Mouse (Mus musculus): ENCODE data around the gene Gpx8. TPM values are rescaled to one million over a fixed set of nuclear protein-coding genes. Genes with fewer than 3 reads are reported as not detected.

Gpx8 gene
- total RNA-seq (2021): 10 to 100 TPM; 34.5 to 37.7 TPM

DNA sequence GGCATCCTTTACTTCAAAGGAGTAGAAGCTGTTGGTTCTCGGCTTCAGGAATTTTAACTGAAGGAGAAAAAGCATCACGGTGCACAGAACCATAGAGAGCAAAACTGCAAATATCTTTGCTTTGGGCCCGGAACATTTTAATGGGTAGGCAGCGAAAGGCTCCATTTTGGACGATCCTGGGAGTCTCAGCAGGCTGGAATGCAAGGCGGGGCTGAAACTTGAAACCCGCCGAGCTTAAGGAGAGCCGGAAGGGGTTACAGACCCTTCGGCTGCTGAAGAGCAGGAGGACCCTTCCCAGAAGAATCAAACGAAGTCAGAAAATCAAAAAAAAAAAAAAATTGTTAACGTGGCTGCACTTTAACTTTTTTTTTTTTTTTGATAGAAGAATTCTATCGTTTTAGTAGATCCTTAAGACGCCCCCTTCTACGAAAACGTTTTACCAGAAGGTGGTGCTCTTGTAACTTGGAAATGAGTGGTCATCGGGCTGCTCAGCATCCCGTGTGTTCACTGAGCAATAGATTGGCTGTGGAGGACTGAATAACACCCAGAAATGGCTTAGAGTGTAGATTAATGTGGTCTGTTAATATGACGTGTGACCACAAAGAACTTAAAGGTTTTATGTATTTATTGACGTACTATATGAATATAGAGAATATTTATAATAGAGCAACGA, at the start of gene Gpx8:
TSS of gene Gpx8 (minus strand) at position 200 of the 673 bp plus-strand sequence.
- peak; percentile 57 to 62 for DNase-seq
- intact Hi-C loops (cut with DNase I): loop anchor here (1.0 to 10.0 kb wide), 4 partner anchors 91 to 818 kb away; partner anchors contain the start of gene Snx18

DNA sequence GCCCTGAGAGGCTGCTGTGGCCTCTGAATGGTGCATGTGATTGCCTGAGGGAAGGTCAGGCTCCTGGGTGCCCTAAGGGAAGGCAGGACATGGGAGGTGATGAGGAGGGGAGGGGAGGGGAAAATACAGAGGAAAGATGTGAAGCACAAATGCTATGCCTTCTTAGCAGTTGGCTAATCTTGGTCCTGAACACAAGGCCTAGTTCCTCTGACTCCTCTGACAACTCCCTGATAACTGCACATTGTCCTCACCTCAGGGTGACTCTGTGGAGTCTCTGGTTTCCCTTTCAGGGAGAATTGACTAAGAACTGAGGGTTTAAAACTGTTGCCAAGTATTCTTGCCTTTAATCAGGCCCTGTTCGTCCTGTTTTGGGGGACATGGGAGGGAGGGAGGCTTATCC, 48.4 kb upstream of the Gpx8 start:
- intact Hi-C loops (cut with DNase I): no loop called here
- DNase-seq: no peak

DNA sequence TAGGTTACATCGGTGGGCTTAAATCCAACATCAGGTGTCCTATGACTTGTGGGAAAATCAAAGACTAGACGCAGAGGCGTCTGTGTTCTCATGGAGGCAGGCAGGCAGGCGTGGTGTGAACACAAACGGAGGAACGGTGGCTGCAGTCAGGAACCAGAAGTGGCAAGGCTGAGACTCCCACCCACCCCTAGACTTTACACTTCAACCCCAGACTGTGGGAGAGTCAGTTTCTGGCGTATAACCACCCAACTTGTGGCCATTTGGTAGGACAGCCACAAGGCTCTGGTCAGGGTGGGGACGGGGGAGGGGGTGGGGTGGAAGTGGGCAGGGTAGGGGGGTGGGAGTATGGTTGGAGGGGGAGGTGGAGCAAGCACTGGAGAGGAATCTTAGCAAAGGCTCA, 44.3 kb upstream of the Gpx8 start:
- intact Hi-C loops (cut with DNase I): no loop called here
- no peak for DNase-seq

DNA sequence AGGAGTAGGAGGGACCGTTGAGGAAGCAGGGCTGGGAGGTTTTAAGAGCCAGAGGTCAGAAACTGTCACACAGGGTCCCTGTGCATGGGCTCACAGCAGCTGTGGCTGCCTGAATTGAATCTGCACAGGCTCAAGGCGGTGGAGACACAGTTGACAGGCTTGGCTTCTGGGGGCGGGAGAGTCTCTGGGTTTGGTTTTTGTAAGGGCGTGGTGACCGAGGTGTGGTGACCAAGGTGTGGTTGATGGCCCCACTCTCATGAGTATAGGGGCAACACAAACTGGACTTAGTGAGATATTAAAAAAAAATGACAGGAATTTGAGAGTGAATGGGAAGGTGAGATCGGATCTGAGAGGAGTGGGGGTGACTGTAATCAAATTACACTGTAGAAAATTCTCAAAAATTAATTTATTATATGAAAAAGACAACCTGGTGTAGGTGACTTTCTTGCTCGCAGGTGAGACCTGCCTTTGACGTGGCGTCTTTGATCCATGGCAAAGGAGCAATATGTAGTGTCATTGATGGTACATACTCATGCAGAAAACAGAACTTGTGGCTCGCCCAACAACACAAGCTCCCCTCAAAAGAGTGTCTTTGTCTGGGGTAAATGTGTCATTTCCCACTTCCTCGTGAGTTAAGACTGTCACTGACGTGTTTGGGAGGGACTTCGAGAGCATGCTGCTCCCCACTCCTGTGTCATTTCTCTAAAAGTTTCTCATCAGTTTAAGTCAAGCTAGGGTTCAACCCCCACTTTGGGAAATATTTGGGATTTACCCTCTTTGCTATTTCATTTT, 41.2 kb upstream of the Gpx8 start:
- intact Hi-C loops (cut with DNase I): no loop called here
- DNase-seq: no peak

DNA sequence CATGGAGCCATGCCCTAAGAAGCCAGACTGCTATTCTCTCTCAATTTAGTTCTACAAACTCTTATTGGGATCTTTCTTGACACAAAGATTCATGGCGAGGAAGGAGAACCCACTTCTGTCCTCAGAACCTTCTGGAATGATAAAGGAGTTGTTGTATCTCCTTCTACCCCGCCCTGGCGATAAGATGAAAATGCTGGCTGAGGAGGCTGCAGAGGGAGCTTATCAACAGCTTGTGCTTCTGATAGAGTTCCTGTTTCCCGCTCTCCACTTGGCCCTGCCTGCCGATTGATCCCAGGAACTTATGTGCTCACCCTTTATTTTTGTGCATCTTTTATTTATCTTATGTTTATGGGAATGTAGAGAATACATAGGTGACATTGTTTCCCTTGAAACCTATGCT, 38.5 kb upstream of the Gpx8 start:
- intact Hi-C loops (cut with DNase I): no loop called here
- DNase-seq: no peak

DNA sequence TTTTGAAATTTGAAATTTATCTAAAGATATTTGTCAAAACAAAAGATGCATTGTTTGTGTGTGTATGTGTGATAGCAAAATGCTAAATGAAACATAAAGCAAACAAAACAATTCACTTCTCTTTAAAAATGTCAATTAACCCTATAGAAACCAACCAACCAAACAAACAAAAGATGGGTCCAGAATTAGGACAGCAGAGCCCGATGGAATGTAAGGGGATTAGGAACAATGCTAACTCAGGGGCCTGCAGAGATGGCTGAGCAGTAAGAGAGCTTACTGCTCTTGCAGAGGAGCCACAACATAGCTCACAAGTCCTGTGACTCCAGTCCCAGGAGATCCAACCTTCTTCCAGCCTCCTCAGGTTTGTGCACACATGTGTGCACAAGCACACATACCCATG, 35.9 kb upstream of the Gpx8 start:
- intact Hi-C loops (cut with DNase I): no loop called here
- DNase-seq: no peak

DNA sequence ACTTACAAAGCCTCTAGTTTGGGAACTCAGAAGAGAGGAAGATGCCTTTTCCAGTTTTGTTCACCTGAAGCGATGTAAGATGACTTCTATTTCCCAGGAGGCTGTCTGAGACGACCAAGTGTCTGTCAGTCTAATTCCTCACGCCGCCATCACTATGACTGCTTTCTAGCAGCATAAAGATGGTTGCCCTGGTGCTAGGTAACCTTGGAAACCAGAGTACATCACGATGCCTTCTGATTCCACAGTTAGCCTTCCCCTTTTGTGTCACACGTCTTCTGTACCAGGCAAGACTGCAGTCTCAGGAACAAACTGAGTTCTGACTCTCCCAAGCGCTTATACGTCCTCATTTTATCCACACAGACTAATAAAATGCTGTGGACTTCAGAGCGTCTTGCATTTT, 32.8 kb upstream of the Gpx8 start:
- intact Hi-C loops (cut with DNase I): no loop called here
- no peak for DNase-seq

DNA sequence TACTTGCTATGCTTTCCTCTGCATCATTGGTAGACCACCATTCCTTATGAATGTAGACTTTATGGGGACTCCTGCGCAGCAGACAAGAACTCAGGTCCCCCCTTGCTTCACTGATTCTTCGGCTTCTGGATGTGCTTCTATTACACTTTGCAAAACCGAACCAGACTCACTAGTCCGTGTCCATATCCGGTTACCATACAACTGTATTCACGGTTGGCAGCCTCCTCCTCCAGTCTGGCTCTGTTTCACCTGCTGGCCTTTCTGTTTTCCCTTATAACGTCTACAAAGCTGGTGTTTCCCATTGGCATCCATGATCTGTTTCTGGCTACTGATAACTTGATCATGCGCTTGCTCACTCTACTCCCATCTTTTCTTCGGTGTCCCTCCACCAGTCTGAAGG, 18.3 kb upstream of the Gpx8 start:
- DNase-seq: no peak
- intact Hi-C loops (cut with DNase I): no loop called here

DNA sequence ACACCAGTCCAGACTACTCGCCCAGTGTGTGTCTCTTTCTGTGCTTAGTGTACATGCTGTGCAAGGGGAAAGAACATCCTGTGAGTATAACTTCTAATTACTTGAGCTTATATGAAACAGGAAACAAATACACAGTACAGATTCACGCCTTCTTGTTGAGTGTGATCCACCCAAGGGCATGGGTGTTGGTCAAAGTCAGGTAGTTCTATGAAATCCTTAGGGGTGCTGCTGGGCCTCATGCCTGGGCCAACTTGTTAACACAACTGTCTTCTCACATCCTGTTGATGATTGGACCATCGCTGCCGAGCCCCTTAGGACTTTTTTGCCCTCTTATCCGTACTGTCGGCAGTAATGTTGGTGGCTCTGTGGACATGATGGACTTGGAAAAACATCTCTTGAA, 15.5 kb upstream of the Gpx8 start:
- intact Hi-C loops (cut with DNase I): no loop called here
- DNase-seq: no peak

DNA sequence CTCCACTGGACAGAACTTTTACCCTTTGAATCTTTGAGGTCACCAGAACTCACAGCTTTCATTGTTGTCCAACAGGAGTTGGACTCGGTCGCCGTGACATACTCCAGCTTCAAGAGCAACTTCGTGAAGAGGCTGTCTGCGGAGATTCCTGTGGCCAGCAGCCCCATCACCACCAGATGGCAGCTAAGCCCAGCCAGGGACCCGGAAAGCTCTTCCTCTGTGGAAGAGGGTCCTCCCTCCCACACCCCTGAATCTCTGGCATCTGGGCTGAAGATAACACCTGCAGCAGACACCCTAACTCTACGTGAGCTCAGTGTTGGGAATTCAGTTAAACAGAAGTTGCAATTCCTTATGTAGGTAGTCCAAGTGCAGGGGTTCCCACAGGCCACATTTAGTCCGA, 9.6 kb upstream of the Gpx8 start:
- intact Hi-C loops (cut with DNase I): no loop called here
- no peak for DNase-seq

DNA sequence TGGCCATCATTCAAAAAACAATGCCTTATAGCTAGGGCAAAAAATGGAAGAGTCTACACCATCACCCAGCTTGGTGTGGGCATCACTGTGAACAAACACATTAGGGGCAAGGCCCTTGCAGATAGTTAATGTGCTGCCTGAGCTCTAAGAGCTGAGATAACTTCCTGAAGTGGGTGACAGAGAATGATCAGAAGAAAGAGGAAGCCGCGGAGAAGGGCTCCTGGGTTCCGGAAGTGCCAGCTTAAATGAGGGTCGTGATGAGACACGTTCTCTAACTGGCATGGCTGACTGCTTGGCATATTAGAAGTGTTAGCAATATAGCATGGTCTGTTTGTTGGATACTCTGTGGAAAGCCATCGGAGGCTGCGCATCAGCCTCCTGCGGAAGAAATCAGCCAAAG, 8.0 kb upstream of the Gpx8 start:
- intact Hi-C loops (cut with DNase I): no loop called here
- DNase-seq: no peak

DNA sequence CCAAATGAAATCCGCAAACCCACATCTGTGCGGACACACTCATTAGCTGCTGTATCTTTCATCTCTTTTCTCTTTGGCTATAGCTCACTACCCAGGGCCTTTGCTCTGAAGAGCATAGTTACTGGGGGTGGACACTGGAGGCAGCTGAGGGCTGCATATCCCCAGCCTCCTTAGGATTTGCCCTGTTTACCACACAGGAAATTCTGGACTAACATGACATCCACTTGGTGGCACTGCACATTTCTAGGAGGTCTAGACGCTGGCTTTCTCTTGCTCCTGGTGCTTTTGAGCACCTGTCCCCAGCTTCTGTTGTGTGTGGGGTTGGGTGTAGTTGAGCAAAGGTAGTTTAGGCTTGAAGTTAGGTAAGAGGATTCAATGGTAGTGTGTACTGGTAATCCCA, 1.4 kb upstream of the Gpx8 start:
- intact Hi-C loops (cut with DNase I): loop anchor here (5.0 to 10.0 kb wide), 2 partner anchors 90 to 817 kb away; no protein-coding TSS in a partner anchor
- DNase-seq: no peak

DNA sequence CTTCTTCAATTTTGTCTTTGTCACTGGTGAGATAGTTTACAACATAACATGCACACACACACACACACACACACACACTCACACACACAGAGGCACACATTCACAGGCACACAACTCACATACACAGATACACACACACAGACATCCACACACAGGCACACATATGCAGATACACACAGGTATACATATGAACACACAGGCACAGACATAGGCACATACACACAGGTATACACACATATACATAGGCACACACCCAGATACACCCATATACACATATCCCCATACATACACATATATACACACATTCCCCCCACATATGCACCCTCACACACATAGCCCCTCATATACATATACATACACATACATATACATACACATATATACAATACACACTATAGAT, 808 bp upstream of the Gpx8 start:
- DNase-seq: no peak
- intact Hi-C loops (cut with DNase I): loop anchor here (5.0 to 10.0 kb wide), 2 partner anchors 90 to 818 kb away; no protein-coding TSS in a partner anchor

DNA sequence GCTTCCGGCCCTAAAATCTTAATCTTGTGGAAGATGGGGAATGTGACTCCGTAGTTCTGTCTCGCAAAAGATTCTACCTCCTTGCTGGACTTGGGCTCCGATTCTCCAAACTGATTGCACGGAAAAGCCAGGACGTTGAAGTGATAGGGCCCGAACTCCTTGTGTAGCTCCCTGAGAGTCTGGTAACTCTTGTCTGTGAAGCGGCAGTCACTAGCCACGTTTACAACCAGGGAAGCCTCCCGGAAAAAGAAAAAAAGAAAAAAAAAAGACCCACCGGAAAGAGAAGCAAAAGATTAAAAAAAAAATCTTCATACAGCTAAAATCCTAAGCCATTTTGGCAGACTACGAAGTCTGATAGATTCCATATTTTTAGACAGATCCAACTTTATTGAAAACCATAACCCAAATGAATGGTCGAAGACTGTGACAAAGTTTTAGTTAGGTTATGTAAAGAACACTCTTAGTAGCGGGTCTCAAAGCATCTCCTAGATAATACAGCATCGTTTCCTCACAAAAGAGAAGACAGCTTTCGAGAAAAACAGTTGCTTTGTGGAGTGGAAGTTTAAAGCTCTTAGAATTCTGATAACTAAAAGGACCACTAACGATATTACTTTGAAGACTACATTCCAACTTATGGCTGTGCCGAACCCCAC, 626 bp downstream of the Gpx8 start:
- intact Hi-C loops (cut with DNase I): loop anchor here (1.0 to 10.0 kb wide), 4 partner anchors 92 to 819 kb away; partner anchors contain the start of gene Snx18
- DNase-seq: no peak

DNA sequence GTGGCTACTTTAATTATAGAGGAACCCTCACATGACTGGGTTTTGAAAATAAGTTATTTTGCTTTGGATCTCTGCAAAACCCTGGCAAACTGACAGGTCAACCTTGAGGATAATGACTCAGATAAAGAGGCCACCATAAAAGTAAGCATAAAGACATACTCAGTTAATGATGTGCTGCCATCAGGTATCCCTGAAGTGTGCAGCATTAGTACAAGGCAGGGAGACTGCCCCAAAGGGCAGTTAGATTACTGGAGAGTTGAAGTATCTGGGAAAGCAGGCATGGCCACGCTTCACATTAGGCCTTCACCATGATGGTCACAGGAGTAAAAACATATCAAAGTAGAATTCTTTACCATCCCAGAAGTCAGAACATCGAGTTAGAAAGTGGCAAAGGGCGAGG, 1.3 kb downstream of the Gpx8 start:
- intact Hi-C loops (cut with DNase I): loop anchor here (5.0 to 10.0 kb wide), 2 partner anchors 92 to 820 kb away; no protein-coding TSS in a partner anchor
- no peak for DNase-seq

DNA sequence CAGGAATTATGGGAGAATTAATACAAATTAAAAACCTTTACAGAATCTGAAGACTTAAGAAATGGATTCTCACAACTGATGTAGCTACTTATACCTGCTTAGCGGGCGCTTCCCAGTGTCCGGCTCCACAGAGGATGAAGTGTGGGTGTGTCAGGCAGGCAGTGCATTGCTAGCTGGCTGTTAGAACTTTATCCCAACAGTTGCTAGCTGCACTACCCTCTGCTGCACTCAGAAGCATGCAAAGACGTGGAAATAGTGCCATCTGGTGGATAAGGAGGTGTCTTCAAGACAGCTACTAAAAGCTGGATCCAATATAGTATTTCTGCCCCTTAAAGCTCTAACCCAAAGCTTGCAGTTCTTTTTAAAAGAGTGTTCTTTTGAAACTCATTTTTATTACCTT, 10.4 kb downstream of the Gpx8 start:
- intact Hi-C loops (cut with DNase I): loop anchor here (1.0 to 5.0 kb wide), 3 partner anchors 47 to 362 kb away; partner anchors contain the start of genes Dhx29 and Mtrex
- peak; percentile 58 to 67 for DNase-seq

DNA sequence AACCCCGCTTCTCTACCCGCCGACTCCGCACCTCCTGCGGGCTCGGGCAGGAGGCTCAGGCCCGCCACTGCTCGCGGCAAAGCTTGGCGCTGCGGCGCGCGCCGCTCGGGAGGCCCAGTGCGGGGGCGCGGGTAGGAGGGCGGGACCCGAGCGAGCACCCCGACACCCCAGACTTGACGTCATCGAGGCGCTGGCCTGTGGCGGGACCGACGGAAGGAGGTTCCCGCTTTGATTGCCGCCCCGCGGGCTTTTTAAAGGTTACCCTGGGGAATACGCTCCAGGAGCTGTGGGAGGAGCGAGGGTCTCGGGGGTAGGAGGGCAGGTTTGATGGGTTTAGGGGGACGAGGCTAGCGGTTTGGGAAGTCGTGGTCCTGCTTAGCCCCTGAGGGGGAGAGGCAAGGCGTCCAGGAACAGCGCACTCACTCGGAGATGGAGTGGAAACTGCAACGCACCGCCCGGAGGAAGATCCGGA, 11.2 kb downstream of the Gpx8 start, which contains the start of gene Cdc20b:
TSS of gene Cdc20b (plus strand) at position 162 of the 472 bp plus-strand sequence.
- intact Hi-C loops (cut with DNase I): loop anchor here (2.0 to 5.0 kb wide), 2 partner anchors 46 to 108 kb away; partner anchors contain the start of genes Dhx29 and Mtrex
- DNase-seq: peak; percentile 32 to 58

DNA sequence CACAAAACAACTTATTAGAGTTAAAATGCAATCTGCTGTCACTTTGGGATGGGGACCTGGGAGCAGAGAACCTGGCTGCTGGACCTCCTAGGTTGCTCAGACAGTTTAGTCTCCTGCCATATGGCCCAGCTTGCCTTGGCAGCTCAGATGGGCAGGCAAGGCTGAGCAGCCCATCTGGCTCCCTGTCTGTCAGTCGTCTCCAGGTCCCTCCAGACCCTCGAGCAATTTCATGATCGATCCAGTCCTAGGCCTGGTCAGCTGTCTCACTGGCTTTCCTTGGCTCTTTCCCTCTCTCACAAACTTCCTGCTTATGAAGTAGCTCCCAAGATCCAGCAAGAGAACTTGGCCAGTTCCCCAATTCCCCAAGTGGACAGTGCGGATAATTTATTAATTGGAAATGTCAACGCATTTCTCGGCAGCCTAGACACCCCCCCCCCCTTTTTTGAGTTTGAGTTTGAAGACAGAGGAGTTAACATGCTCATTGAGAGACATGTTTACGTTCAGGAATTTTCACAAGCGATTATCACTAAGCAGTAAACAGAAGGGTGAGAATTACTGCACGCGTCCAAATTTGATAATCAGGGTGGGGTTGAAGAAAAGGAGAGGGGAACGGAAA, 11.8 kb downstream of the Gpx8 start:
- no peak for DNase-seq
- intact Hi-C loops (cut with DNase I): loop anchor here (2.0 kb wide), 1 partner anchor 46 kb away; no protein-coding TSS in a partner anchor

DNA sequence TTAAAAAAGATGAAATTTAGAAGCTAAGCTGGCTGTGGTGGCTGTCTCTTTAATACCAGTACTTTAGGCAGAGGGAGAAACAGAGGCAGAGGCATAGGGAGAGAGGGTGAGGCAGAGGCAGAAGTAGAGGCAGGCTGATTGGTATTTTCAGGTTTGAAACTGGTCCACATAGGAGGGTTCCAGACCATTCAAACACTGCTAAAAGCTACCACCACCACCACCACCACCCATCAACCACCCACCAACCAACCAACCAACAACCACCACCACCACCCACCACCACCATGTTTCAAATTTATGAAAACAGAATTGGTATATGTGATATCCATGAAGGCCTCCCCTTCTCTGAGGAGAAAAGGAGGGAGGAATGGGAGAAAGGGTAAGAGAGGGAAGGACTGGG, 13.4 kb downstream of the Gpx8 start:
- no peak for DNase-seq
- intact Hi-C loops (cut with DNase I): no loop called here

DNA sequence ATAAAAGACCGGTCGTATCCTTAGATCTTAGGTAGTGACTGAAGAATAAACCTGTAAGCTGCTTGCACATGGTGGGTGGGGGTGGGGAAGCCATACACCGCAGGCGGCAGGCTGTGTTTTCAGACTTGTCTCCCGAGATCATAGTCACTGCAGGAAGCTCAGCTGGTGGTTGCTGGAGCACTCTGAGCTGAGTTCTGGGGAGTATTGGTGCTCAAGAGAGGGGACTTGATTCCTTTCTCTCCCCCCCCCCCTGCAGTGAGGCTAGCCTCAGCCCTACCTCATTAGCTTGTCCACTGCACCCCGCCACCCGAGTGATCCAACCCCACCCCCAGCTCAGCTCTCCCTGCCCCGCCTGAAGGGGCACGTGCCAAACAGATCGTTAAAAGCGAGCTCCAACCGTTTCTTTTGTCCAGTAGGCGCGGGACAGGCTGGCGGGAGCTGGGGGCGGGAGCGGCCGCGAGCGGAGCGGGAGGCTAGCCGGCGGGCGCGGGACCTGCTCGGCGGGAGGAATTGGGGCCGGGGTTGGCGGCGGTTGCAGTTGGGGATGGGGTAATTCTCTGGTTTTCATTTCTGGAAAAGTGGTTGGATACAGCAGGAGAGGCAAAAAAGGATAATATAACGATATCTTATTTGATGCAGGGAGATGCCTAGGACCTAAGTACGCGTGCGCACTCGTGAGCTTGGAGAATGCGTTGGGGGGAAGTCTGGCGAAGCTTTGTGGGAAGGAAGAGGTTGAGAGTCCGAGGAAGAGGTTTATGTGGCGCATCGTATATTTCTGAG, 14.2 kb downstream of the Gpx8 start:
- no peak for DNase-seq
- intact Hi-C loops (cut with DNase I): no loop called here
